Mouse (Mus musculus): ENCODE measurements at regions not wholly inside any gene's neighbourhood (a gene's known extent, or its start where the extent isn't known, plus 50 kb on each side); places are given as distances from the start of the nearest gene placed in this dataset.

- H3K4me1 ChIP-seq (ENCODE audit: control insufficient read depth, insufficient read depth, low read length): peaks cover 3% of the 10 kb centered on the region; the same call in 1 of the 2 replicates
- no peaks in the 10 kb centered on the region for H3K36me3 ChIP-seq (ENCODE audit: control insufficient read depth, insufficient read depth, low read length)
- no peaks in the 10 kb centered on the region for H3K27me3 ChIP-seq (ENCODE audit: control insufficient read depth, insufficient read depth, low read length)
- H3K27ac ChIP-seq (ENCODE audit: control insufficient read depth, insufficient read depth, low read depth, low read length): no peak overlapping the region
- no peak overlapping the region for H3K4me3 ChIP-seq (ENCODE audit: control insufficient read depth, low read depth, low read length)
- TF ChIP-seq CTCF (IDR thresholded peaks at IDR 0.05; ENCODE audit: control insufficient read depth, insufficient read depth, insufficient replicate concordance, low read depth, low read length) (no peak), POLR2A (IDR thresholded peaks at IDR 0.05; ENCODE audit: control insufficient read depth, low read depth, low read length) (no peak)
Measured at GRCm38 (mm10) chr13:52205951-52206350, 325.1 kb downstream of the Diras2 start.

GRCm38 (mm10) chr13:52216343-52216742 lies 314.7 kb downstream of the Diras2 start:
- TF ChIP-seq POLR2A (IDR thresholded peaks at IDR 0.05; ENCODE audit: control insufficient read depth, low read depth, low read length) (no peak), CTCF (IDR thresholded peaks at IDR 0.05; ENCODE audit: control insufficient read depth, insufficient read depth, insufficient replicate concordance, low read depth, low read length) (no peak)
- no peaks in the 10 kb centered on the region for H3K27me3 ChIP-seq (ENCODE audit: control insufficient read depth, insufficient read depth, low read length)
- H3K4me1 ChIP-seq (ENCODE audit: control insufficient read depth, insufficient read depth, low read length): peaks cover under 1% of the 10 kb centered on the region; the same call in 1 of the 2 replicates
- H3K4me3 ChIP-seq (ENCODE audit: control insufficient read depth, low read depth, low read length): no peak overlapping the region
- H3K36me3 ChIP-seq (ENCODE audit: control insufficient read depth, insufficient read depth, low read length): no peaks in the 10 kb centered on the region
- no peak overlapping the region for H3K27ac ChIP-seq (ENCODE audit: control insufficient read depth, insufficient read depth, low read depth, low read length)

GRCm38 (mm10) chr13:52217066-52217465 lies 314.0 kb downstream of the Diras2 start:
- H3K27ac ChIP-seq (ENCODE audit: control insufficient read depth, insufficient read depth, low read depth, low read length): no peak overlapping the region
- TF ChIP-seq CTCF (IDR thresholded peaks at IDR 0.05; ENCODE audit: control insufficient read depth, insufficient read depth, insufficient replicate concordance, low read depth, low read length) (no peak), POLR2A (IDR thresholded peaks at IDR 0.05; ENCODE audit: control insufficient read depth, low read depth, low read length) (no peak)
- no peaks in the 10 kb centered on the region for H3K27me3 ChIP-seq (ENCODE audit: control insufficient read depth, insufficient read depth, low read length)
- no peaks in the 10 kb centered on the region for H3K36me3 ChIP-seq (ENCODE audit: control insufficient read depth, insufficient read depth, low read length)
- peaks cover 2% of the 10 kb centered on the region; the same call in 1 of the 2 replicates for H3K4me1 ChIP-seq (ENCODE audit: control insufficient read depth, insufficient read depth, low read length)
- H3K4me3 ChIP-seq (ENCODE audit: control insufficient read depth, low read depth, low read length): no peak overlapping the region

- TF ChIP-seq POLR2A (IDR thresholded peaks at IDR 0.05; ENCODE audit: control insufficient read depth, low read depth, low read length) (no peak), CTCF (IDR thresholded peaks at IDR 0.05; ENCODE audit: control insufficient read depth, insufficient read depth, insufficient replicate concordance, low read depth, low read length) (no peak)
- Histone ChIP-seq H3K4me3 (ENCODE audit: control insufficient read depth, low read depth, low read length) (no peak overlapping the region), H3K27ac (ENCODE audit: control insufficient read depth, insufficient read depth, low read depth, low read length) (no peak overlapping the region), H3K4me1 (ENCODE audit: control insufficient read depth, insufficient read depth, low read length) (peaks cover 2% of the 10 kb centered on the region; the same call in 1 of the 2 replicates), H3K36me3 (ENCODE audit: control insufficient read depth, insufficient read depth, low read length) (no peaks in the 10 kb centered on the region), H3K27me3 (ENCODE audit: control insufficient read depth, insufficient read depth, low read length) (no peaks in the 10 kb centered on the region)
Measured at GRCm38 (mm10) chr13:52217741-52218140, 313.3 kb downstream of the Diras2 start.

- peak overlapping the region; percentile 69 for H3K27ac ChIP-seq (ENCODE audit: control insufficient read depth, insufficient read depth, low read depth, low read length)
- TF ChIP-seq POLR2A (IDR thresholded peaks at IDR 0.05; ENCODE audit: control insufficient read depth, low read depth, low read length): no peak
- TF ChIP-seq CTCF (IDR thresholded peaks at IDR 0.05; ENCODE audit: control insufficient read depth, insufficient read depth, insufficient replicate concordance, low read depth, low read length): no peak
- no peak overlapping the region for H3K4me3 ChIP-seq (ENCODE audit: control insufficient read depth, low read depth, low read length)
- no peaks in the 10 kb centered on the region for H3K36me3 ChIP-seq (ENCODE audit: control insufficient read depth, insufficient read depth, low read length)
- H3K27me3 ChIP-seq (ENCODE audit: control insufficient read depth, insufficient read depth, low read length): no peaks in the 10 kb centered on the region
- peaks cover 9% of the 10 kb centered on the region for H3K4me1 ChIP-seq (ENCODE audit: control insufficient read depth, insufficient read depth, low read length)
Measured at GRCm38 (mm10) chr13:52222315-52223097, 308.6 kb downstream of the Diras2 start.

- peak overlapping the region; percentile 45 for H3K27ac ChIP-seq (ENCODE audit: control insufficient read depth, insufficient read depth, low read depth, low read length)
Measured at GRCm38 (mm10) chr13:52223098-52223962, 307.7 kb downstream of the Diras2 start.

GRCm38 (mm10) chr13:52233971-52234370 lies 297.1 kb downstream of the Diras2 start:
- Histone ChIP-seq H3K27ac (ENCODE audit: control insufficient read depth, insufficient read depth, low read depth, low read length) (no peak overlapping the region), H3K4me1 (ENCODE audit: control insufficient read depth, insufficient read depth, low read length) (no peaks in the 10 kb centered on the region), H3K36me3 (ENCODE audit: control insufficient read depth, insufficient read depth, low read length) (no peaks in the 10 kb centered on the region), H3K27me3 (ENCODE audit: control insufficient read depth, insufficient read depth, low read length) (no peaks in the 10 kb centered on the region), H3K4me3 (ENCODE audit: control insufficient read depth, low read depth, low read length) (no peak overlapping the region)
- no peak for TF ChIP-seq CTCF (IDR thresholded peaks at IDR 0.05; ENCODE audit: control insufficient read depth, insufficient read depth, insufficient replicate concordance, low read depth, low read length)
- TF ChIP-seq POLR2A (IDR thresholded peaks at IDR 0.05; ENCODE audit: control insufficient read depth, low read depth, low read length): no peak

More at GRCm38 (mm10) chr13:52223098-52223962, 307.7 kb downstream of the Diras2 start:
- H3K4me1 ChIP-seq (ENCODE audit: control insufficient read depth, insufficient read depth, low read length): peaks cover 9% of the 10 kb centered on the region
- no peak for TF ChIP-seq POLR2A (IDR thresholded peaks at IDR 0.05; ENCODE audit: control insufficient read depth, low read depth, low read length)
- no peak for TF ChIP-seq CTCF (IDR thresholded peaks at IDR 0.05; ENCODE audit: control insufficient read depth, insufficient read depth, insufficient replicate concordance, low read depth, low read length)
- H3K36me3 ChIP-seq (ENCODE audit: control insufficient read depth, insufficient read depth, low read length): no peaks in the 10 kb centered on the region
- H3K27me3 ChIP-seq (ENCODE audit: control insufficient read depth, insufficient read depth, low read length): no peaks in the 10 kb centered on the region
- H3K4me3 ChIP-seq (ENCODE audit: control insufficient read depth, low read depth, low read length): no peak overlapping the region
